Mouse (Mus musculus): ENCODE results near the gene Lif.

- TF ChIP-seq POLR2A (IDR thresholded peaks at IDR 0.05; ENCODE audit: borderline replicate concordance, extremely low read depth, low read depth, low read length) = no peak
- TF ChIP-seq CTCF (IDR thresholded peaks at IDR 0.05; ENCODE audit: insufficient read depth, low read length) = no peak
Observed at GRCm38 (mm10) chr11:4261969-4262368, 4.6 kb downstream of the Lif start.
